Mouse (Mus musculus): Measurements from ENCODE around the gene Nedd9.

The Nedd9 gene

DNA sequence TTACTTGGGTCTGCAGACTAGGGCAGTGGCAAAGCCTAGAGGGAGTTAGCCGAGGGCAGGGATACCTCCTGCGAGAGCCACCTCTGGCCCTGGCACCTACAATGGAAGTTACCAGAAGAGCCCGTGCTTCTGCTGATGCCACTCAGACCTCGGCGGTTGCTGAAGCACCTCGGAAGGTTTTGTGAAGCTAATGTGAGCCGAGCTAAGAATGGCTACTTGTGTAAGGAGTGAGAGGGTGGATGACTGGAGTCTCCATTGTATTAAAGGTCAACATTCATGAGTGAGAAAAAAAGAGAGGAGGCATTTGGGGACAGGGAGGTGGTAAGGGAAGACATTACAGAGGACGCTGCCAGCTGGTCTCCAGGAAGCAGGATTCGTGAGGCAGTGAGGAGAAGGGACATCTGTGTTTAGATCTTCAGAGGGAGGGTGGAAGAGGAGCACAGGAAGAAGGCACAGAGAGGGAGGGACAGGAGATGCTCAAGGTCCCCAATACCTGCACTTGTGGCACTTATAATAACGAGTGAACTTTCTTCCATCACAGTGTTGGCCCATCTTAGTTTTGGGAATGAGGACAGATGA lies 78.7 kb downstream of the Nedd9 start:
- DNase-seq = no peak

DNA sequence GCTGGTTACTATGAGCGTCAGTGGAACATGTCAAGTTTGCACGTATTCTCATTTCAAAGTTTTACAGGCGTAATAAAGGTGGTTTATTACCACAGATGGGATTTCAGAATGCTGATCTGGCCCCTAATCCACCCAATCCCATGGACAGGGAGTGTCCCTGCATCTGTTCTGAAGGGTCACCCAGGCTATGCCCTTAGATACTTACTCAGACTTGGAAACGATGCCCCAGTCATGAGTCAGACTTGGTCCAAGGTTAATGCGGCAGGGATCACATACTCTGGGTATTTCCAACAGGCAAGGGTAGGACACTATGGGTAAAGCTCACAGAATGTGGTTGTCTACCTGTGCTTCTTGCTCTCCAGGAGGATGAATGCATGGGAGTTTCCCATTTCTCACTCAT lies 82.2 kb downstream of the Nedd9 start:
- no peak for DNase-seq

DNA sequence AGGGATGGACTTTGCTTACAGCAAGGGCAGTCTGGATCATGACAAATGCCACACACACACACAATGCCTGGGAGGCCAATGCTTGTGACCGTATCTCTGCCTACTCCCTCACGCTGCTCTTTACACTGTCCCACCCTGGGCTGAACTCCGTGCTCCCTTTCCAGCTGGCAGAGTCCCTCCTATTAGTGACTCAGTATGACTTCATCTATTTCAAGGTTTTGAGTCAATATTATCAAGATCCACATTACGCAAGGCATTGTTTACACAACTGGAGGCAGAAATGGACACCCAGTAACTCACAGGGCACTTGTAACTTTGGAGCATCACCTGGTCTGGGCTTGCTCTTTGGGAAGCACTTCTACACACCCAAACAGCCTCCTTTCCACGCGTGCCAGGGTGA lies 83.3 kb downstream of the Nedd9 start:
- no peak for DNase-seq

DNA sequence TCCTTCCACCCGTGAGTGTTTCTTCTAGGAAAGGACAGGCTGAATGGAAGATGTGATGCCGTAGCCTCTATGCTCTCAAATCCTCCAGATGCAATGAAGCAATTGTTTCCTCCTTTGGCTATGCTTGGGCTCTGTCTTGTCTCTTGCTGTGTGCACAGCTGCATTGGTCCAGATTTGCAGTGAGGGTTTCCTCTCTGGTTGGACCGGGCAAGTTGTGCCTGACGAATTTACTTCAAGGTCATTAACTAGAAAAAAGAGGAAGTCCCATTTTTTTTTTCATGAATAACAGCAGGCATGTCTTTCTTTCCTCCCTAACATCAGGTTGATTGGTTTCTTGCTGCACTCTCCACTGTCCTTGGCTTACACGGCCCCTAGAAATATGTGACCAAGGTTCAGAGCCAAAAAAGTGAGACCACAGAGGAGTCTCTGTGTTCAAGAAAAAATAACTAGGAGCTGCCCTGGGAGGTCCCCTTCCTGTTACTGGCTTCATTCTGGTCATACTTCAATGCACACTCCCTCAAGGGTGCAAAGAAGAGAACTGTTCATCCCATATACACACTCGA lies 84.6 kb downstream of the Nedd9 start:
- DNase-seq = no peak

DNA sequence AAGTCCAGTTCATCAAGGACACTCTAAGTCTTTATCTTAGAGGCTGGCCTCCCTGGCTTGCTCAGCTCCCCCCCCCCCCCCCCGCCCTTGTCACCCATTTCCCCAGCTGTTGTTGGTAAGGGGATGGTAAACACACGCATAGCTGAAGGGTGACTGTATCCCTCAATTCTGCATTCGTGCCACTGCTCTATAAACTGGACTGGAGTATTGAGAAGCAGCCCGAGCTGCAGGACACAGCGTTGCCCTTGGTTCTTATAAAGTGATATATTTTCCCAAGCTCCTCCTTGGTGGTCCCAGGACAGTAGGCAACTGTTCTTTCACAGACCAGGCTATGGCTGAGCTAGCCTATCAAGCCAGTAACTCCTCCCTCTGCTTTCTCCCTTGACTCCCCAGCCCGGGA lies 85.4 kb downstream of the Nedd9 start:
- DNase-seq = no peak

DNA sequence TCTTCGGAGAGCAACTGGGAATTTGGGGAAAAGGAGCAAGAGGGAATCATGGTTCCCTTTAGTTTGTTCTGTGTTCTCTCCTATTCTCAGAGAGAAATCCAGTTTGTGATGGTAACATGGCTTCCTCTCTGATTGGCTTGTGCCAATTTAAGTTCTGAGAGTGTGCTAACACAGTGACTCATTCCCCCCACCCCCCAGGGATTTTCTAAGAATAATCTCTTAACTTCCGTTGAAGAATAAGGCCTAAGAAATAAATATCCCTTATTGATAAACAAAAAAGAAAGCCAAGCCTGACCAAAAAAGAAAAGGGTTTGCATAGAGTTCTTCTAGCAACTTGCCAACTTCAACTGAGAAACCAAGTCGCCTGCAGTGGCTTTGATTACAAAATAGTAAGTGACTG lies 86.9 kb downstream of the Nedd9 start:
- DNase-seq = no peak

DNA sequence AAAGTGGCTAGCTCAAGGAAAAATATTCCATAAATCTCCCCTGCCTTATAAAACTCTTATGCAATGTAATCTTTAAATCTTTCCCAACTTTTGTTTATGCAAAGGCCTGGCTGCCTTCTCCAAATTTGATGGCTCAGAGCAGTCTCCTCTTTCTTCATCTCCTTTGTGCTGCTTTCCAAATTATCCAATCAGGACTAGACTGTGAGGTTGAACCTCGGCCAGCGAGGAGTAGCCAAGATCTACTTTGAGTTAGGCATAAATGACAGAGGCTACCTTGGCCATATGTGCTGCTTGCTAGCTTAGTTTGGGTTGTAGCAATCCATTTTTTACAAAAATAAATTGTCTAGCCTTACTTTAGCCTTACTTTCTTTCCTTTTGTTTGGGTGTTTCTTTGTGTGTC lies 95.0 kb downstream of the Nedd9 start:
- no peak for DNase-seq

DNA sequence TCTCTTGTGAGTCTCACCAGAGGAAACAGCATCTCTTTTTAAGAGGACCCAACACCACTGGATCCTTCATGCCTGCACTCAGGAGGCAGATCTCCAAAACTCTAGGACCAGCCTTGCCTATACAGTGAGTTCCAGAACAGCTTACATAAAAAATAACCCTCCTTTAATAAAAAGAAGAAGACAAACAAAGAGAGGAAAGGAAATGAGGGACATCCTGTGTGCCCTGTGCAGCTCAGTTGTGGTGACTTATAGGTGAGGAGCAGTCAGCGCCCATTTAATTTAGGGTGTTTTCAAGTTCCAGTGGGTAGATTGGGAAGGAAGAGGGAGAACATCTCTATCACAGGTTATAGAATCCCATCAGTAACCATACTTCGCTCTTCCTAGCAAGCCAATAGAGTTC lies 96.5 kb downstream of the Nedd9 start:
- DNase-seq = no peak

DNA sequence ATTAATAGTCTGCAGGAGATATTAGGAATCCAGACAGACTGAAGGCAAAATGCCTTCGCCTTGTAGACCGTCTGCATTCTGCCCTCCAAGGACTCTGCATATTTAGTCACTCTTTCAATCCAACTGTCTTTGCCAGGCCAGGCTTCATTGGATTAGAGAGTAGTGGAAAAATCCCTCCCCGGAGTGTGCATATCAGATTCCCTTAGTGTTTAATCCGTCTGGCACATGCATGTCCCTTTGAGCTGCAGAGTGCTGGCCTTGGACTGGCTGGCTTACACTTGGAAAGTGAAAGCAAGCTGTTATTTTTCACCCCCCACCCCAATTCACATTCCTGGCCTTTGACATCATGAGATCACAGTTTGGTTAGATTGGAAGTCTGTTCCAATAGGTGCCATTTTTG lies 100.6 kb downstream of the Nedd9 start:
- no peak for DNase-seq

DNA sequence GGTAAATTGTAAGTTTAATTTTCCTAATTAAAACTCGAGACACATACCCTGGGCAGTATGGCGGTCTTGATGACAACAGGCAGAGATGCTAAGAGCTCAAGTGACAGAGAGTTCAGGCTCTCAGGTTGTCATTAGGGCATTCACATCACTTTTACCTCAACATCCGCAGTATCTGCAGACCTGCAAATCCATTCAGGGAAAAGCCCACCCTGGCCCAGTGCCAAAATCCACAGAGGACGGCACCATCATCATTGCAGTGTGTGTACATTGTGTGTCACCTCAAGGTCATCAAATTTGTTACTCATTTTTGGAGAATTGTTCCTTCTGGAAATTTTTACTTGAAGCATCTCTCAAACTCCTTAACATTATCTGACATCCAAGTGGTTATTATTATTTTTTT lies 102.3 kb downstream of the Nedd9 start:
- no peak for DNase-seq

DNA sequence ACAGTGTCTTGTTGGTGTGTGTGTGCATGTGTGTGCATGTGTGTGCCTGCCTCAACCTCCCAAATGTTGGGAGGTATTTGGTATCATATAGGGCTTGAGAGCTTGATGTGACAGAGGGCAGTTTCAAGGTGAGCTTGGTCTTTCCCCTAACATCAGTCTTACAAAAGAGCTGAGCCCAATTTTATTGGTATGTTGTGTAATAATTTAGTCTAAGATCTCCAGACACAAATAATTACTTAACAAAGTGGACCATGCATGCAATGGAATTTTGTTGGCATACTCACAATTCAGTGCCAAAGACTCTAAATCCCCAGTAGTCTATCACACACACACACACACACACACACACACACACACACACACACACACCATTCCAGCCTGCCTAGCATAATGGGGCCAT lies 104.5 kb downstream of the Nedd9 start:
- no peak for DNase-seq

DNA sequence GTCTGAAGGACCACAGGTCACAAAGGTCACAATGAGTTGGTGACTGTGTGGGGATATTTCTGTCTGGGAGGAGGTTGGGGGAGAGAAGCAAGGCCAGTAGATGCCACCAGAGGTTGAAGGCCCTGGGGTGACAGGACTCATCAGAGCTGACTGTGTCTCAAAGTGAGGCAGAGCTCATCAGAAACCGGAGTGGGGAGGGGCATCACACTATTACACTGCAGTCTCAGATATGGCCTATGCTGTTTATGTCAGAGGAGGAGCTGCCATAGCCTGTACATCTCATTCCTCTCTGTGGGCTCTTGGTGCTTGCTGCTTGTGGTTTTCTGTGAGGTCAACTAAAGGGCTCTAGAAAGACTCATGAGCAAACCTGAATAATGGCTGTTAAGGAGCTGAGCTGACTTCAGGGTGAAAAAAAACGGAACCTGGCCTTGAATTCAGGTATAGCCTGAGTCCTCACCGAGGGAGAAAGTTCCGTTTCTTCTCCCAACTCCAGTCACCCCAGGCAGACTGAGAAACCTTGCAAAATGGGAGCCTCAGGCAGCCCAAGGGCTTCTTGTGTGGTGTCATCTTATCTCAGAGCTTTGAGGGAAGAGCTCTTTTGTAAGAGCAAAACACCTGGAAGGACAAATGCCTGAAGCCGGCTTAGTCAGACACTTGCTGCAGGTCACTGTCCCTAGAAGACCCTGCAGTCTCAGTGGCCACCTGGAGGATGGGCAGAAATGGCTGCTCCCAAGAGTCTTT lies 105.2 kb downstream of the Nedd9 start:
- DNase-seq = no peak

DNA sequence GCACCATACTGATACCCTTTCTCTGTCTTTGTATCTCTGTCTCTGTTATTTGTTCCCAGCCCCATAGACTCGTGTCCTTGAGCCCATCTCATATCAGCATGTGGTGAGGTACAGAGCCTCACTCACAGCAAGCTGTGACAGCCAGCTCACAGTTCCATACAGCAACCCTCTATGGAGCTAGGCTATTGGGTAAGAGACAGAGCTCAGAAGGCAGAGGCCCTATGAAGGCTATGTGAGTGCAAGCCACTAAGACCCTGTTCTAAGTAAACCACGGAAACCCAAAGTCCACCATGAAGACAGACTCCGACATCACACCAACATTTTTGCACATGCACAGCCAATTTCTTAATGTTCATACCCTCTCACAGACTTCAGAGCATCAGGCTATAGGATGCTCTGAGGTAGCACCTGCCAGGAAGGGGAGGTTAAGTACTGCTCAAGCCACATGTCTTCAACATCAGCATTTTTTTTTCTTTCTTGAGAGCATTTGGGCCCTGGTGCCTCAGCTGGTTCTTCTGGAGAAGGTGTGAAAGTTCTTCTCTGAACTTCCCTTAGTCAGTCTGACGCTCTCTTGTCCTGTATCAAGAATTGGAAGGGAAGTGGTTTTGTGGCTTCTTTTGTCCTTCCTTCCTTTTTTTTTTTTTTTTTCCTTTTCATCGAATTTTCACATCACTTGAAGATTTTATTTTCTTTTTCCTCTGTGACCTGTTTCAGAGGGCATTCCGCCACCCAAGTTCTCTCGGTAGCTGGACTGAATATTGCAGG lies 105.9 kb downstream of the Nedd9 start:
- no peak for DNase-seq

DNA sequence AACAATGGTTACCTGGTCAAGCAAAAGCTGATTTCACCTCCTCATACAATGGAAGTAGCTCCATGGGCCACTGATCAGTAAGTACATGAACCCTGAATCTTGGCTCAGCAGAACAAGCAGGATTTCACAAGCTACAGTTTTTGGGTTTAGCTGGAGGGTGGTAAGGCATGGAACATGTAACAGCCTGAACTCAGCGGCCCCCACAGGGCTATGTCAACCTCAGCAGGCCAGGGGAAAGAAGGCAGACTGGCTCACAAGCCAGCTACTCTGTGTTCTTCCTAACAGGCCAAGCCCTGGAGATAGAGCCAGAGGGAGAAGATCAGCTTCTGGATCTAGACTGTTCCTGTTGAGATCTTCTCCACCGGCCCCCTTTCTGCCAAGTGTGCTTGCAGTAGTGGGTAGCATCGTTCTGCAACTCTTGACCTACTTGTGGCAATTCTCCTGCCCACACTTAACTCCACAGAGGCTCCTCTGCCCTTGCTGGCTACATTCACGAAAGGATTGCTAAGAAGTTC lies 107.2 kb downstream of the Nedd9 start:
- DNase-seq = no peak

DNA sequence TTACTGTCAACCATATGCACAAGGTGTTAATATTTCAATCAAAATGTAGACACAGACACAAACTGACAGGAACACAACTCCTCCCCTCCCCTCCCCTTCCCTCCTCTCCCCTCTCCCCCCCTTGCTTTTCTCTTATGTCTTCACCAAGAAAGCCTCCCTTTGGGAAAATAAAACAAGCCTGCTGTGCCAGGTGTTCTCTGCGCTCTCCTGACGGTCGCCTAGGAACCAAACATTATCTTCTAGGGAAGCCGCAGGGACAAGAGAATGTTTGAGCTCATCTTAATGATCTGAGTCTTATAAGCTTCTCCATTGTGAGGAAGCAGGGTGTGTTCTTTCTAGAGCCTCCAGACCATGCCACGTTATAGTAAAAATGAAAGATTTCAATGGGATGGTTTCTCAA lies 108.7 kb downstream of the Nedd9 start:
- DNase-seq = no peak

DNA sequence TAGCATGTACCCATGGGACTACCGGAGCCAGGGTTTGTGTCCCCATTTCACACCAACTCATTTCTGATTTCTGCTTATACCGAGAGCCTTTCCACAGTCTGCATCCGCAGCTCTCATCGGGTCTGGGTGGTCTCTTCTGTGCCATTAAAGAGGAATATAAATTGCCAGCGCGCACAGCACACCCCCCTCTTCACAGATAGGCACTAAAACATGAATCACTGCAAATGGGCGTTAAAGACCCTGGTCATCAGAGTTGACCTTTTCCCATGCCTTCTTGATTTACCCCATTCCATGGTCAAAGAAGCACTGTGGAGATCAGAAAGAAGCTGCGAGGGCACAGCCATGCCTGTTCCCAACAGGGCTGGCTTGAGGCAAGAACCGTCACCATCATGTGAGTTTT lies 109.3 kb downstream of the Nedd9 start:
- no peak for DNase-seq

DNA sequence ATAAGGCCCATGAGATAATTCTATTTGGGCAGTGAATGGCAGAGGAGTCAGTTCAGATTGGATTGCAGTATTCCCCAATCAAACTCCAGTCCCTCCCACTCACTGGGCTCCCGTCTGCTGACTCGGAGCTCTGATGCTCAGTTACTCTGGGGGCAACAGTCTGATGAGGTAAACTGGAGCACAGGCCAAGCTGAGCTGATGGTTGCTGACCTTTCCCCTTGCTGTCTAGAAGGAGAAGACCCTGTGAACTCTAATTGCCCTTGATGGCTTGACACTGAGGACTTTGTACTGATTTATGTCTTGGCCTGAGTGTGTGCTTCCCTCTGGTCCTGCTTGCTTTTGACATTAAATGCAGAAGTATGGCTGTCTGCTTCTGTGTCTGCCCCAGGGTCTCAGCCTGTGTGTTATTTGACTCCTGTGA lies 110.1 kb downstream of the Nedd9 start:
- DNase-seq = no peak

DNA sequence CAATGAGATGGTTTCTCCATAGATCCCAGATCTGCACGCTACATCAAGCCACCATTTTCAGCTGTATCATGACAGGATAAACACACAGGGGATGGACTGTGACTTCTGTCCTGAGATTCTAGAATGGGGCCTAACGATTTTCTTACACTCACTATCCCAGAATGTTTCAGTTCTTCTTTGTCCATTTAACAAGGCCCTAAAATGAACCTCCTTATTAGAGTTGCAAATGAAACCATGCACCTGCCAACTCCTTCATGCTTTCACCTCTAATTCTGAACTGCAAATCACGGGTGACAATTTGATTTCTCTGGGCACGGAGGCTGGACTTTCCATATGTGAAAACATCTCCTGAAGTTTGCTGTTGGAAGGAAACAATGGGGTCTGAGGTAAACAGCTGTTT lies 111.1 kb downstream of the Nedd9 start:
- no peak for DNase-seq

DNA sequence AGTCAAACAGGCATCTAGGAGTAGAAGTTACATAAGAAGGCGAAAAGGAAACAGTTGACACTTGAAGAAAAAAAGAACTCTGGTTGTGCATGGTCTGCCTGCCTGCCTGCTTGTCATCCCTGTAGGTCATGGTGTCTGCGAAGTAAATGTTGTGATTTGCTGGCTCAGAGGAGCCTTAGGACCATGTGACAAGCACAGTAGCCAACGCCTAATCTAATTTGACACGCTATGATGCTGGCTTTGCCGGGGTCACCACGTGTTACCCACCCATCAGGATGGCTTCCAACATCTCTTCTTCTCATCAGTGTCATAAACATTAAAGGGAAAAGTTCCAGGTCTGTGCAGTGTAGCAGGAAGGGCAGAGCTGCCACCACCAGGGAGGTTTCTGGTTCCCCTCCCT lies 111.5 kb downstream of the Nedd9 start:
- DNase-seq = no peak

DNA sequence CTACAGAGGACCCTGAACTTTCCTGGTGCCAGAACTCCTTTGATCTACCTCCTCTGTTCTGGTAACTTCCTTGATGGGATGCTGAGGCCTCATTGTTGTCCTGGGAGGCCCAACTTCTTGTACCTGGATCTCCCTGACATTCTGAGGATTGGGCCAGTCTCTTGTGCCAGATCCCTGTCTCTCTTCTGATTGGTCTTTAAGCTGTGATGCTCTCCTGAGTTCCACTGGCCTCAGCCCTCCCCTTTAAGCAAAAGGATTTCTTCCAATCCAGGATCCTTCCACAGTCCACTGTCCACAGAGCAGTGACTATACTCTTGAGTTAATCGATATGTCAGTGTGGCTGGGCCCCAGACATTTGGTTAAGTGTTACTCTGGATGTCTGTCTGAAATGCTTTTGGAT lies 112.3 kb downstream of the Nedd9 start:
- no peak for DNase-seq

DNA sequence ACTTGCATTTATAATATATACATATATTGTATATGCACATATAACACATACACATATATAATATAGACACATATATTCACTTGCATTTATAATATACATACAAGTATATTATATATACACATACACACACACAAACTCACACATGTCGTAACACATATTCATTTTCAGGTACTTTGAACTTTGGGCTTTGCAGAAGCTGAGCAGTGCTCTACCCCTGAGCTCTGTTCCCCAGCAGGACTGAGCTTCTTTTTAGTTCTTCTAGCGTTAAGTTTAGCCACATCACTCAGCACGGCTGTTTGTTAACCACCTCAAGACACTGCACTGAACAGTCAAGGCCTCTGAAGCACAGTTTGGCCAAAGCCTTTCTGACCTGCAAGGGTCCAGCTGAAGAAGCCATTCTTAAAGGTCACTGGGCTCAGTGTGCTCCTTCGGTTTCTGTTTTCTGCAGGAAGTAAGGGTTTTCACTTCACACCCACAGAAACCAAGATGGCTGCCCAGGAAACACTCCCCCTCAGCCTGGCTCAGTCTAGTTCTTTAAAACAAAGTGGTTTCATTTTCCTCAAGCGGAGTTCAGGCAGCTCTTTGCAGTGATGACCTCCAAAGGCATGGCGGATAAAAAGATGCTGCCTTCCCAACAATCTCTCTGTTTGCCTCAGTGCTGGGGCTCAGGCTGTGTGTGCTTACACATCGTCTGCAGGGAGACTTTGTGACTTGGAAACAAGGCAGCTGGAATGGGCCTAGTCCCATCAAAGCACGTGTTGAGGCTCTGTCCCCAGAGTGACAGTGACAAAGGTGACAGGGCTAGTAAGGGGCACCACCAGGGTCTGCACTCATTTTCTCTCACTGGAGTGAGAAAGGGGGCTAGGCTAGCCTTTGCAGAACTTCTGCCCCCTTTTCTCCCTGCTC lies 114.4 kb downstream of the Nedd9 start:
- no peak for DNase-seq

DNA sequence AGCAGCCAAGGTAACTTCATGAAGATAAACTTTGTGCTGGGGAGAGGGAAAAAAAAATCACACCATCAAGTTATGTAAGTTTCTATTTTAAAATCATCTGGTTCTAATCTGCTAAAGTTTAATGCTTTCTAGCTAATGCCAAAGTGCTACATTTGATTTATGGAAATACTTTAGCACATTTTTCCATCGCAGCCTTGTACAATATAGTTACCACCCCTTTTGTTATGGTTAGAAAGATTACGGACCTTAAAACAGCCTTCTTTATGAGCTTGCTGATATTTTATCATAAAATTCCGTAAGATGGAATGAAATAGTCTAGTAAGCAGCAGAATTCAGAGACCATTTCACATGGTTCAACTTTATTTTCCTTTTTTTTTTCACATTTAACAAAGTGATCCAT lies 115.6 kb downstream of the Nedd9 start:
- DNase-seq = no peak

DNA sequence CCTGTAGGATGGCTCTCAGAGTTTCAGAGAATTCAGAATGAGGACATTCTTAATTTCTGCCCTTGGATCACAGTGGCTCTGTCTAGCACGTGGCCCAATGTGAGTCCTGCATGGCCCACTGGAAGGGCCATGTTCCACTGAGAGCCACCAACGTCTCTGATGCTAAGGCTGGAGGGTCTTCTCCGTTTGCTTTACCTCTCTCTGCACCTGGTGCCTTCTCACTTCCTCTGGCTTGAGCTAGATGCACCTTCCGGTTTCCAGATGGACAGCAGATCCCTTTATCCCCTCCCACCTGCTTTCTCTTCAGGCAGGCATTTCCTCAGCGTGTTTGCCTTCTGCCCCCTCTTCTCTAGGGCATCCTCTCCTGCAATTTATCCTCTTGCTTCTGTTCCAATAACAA lies 118.5 kb downstream of the Nedd9 start:
- DNase-seq = no peak
